Mouse (Mus musculus) granulocyte monocyte progenitor cell, adult 5-6 weeks (primary cell): ENCODE data around the gene Rnf220. TPM values are rescaled to one million over a fixed set of nuclear protein-coding genes. Genes with fewer than 3 reads are reported as not detected.

Experiments used
- ATAC-seq: replicated peaks from 2 replicates; pipeline ENCODE4 v1.8.0; 2016; ENCODE audit warnings: mild to moderate bottlenecking, moderate TSS enrichment, inconsistent platforms; ENCODE audit not compliant: poor library complexity, severe bottlenecking
- total RNA-seq, 2 experiments: library from RNA; stranded (forward) in 1 of 2; stranded (reverse) in 1 of 2; fragments of 200-712, 200-1000 nt in 1 of 2; fragments of >200 nt in 1 of 2; fragmentation: Nextera tagmentation in 1 of 2; gene quantifications; 2 replicates each; pipeline ENCODE4 v1.2.3; 2014 to 2017

Rnf220 gene
- total RNA-seq, 2 experiments from 2014 or later: 68.2 to 90.2 TPM

GRCm38 (mm10) chr4:117250982-117251381 lies 245.9 kb downstream of the Rnf220 start:
- no peak for ATAC-seq

- ATAC-seq: no peak
Observed at GRCm38 (mm10) chr4:117240867-117241266, 256.0 kb downstream of the Rnf220 start.

- ATAC-seq: no peak
Observed at GRCm38 (mm10) chr4:117239153-117239552, 257.7 kb downstream of the Rnf220 start.

- no peak for ATAC-seq
Observed at GRCm38 (mm10) chr4:117235822-117236221, 261.0 kb downstream of the Rnf220 start.

- no peak for ATAC-seq
Observed at GRCm38 (mm10) chr4:117234166-117234741, 262.6 kb downstream of the Rnf220 start.

- ATAC-seq: no peak
Observed at GRCm38 (mm10) chr4:117231208-117231607, 265.6 kb downstream of the Rnf220 start.

- ATAC-seq: peak; percentile 55
Observed at GRCm38 (mm10) chr4:117230331-117230730, 266.5 kb downstream of the Rnf220 start.

- ATAC-seq: no peak
Observed at GRCm38 (mm10) chr4:117229590-117229989, 267.3 kb downstream of the Rnf220 start.

- no peak for ATAC-seq
Observed at GRCm38 (mm10) chr4:117225250-117225649, 271.6 kb downstream of the Rnf220 start.

- ATAC-seq: no peak
Observed at GRCm38 (mm10) chr4:117224122-117224521, 272.7 kb downstream of the Rnf220 start.

GRCm38 (mm10) chr4:117223001-117223400 lies 273.9 kb downstream of the Rnf220 start:
- peak; percentile 25; the same call in 1 of the 2 replicates for ATAC-seq

- no peak for ATAC-seq
Observed at GRCm38 (mm10) chr4:117221836-117222235, 275.0 kb downstream of the Rnf220 start.

Other genes with a start within 250 kb of the Rnf220 start
- gene Tmem53, start 245.1 kb downstream of the Rnf220 start, total RNA-seq (2014; fragmentation: Nextera tagmentation): 3.7 and 5.1 TPM in 2 replicates
- 0.36 and 4.8 TPM in 2 replicates for gene Tmem53, start 245.1 kb downstream of the Rnf220 start, total RNA-seq (2017)
- not detected in 2 replicates for gene Armh1, start 244.9 kb downstream of the Rnf220 start, total RNA-seq (2014; fragmentation: Nextera tagmentation)
- not detected in 2 replicates for gene Armh1, start 244.9 kb downstream of the Rnf220 start, total RNA-seq (2017)
- gene Eri3, start 53.3 kb upstream of the Rnf220 start, total RNA-seq (2014; fragmentation: Nextera tagmentation): 103 and 156 TPM in 2 replicates
- 33.8 and 44.3 TPM in 2 replicates for gene Eri3, start 53.3 kb upstream of the Rnf220 start, total RNA-seq (2017)
- gene Dmap1, start 185.2 kb upstream of the Rnf220 start, total RNA-seq (2014; fragmentation: Nextera tagmentation): 32.0 and 32.8 TPM in 2 replicates
- gene Dmap1, start 185.2 kb upstream of the Rnf220 start, total RNA-seq (2017): 26.2 and 27.8 TPM in 2 replicates
- gene Gm12845, start 227.4 kb upstream of the Rnf220 start, total RNA-seq (2014; fragmentation: Nextera tagmentation): not detected in 2 replicates
- gene Gm12845, start 227.4 kb upstream of the Rnf220 start, total RNA-seq (2017): not detected in 2 replicates